Mouse (Mus musculus) lung, adult 2 months (tissue): ENCODE measurements around the gene Pold2.

Experiments
- CTCF ChIP-seq: fragments of 200-500 bp; IDR thresholded peaks from 2 replicates; pipeline ENCODE4 v1.5.1; 2011; ENCODE audit warnings: mild to moderate bottlenecking, low read length, control low read depth; ENCODE audit not compliant: insufficient read depth
- POLR2A ChIP-seq: fragments of 200-500 bp; IDR thresholded peaks from 2 replicates; pipeline ENCODE4 v1.6.1; 2011; ENCODE audit warnings: low read depth, mild to moderate bottlenecking, control low read depth, low read length, borderline replicate concordance; ENCODE audit errors: extremely low read depth

DNA sequence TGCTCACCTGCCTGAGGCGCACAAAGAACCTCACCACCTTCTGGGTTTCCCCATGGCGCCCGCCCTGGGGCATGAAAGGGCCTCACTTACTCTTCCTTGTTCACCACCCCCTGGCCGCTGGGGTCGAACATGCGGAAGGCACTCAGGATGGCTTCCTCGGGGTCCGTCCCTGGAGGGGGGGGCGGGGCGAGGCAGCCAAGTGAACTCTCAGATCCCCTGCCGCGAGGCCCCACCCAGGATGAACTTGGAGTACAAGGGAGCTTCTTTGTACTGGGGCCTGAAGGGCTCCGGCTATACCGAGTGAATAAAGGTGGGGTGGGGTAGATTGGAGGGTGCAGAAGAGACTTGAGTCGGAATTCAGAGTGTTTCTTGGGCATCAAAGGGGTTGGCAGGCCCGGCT, 19.1 kb upstream of the Pold2 start:
- TF ChIP-seq CTCF = no peak
- TF ChIP-seq POLR2A = no peak
